Comparison of ENCODE assay signal across 33 mouse cellular contexts in the genomic region with DNA sequence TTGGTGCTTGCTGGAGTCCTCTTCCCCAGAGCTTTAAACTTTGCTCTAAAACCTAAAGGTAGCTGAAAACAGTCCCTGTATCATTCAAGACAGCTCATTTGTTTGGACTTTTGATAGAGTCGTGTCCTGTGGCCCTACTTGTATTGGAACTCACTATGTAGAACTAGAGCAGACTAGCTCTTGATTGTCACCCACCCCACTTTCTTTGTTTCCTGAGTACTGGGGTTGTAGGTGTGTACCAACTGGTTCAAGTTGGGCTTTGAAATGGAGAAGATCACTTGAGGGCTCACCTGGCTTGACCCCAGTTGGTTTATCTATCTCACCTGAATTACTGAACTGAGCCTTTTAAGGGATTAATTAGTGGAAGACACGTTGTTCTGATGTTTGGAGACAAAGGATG. TPM values are rescaled to one million over a fixed set of nuclear protein-coding genes. Genes with fewer than 3 reads are reported as not detected.
"Had no signal": no experiment of that assay in that cellular context is flagged by ENCODE, and none has a peak within 500 bp of the region (broad histone marks: within the 10 kb centered on the region; RNA-seq: fewer than 3 reads in every experiment).

No protein-coding gene starts in this region.

- H3K4me1 ChIP-seq: heart, embryonic 13.5 days; heart, embryonic 15.5 days; hindbrain, embryonic 13.5 days; hindbrain, embryonic 15.5 days; kidney, embryonic 15.5 days; limb, embryonic 10.5 days; limb, embryonic 12.5 days; liver, embryonic 12.5 days had no signal

- ATAC-seq: hindbrain, postnatal 0 days; intestine, embryonic 16.5 days; liver, embryonic 12.5 days had no signal

- H3K36me3 ChIP-seq: heart, embryonic 13.5 days; heart, embryonic 15.5 days; hindbrain, embryonic 13.5 days; hindbrain, embryonic 15.5 days; kidney, embryonic 15.5 days; limb, embryonic 10.5 days; limb, embryonic 12.5 days; liver, embryonic 12.5 days had no signal

- H3K4me2 ChIP-seq: heart, embryonic 11.5 days; heart, embryonic 13.5 days; heart, embryonic 15.5 days; hindbrain, embryonic 13.5 days; hindbrain, embryonic 15.5 days; kidney, embryonic 15.5 days; limb, embryonic 12.5 days; liver, embryonic 12.5 days had no signal

- H3K4me3 ChIP-seq: heart, adult 2 months; heart, embryonic 13.5 days; heart, embryonic 15.5 days; hindbrain, embryonic 13.5 days; hindbrain, embryonic 15.5 days; kidney, embryonic 15.5 days; limb, embryonic 10.5 days; limb, embryonic 12.5 days; liver, embryonic 12.5 days had no signal

- H3K27ac ChIP-seq: heart, adult 2 months; heart, embryonic 13.5 days; heart, embryonic 15.5 days; hindbrain, embryonic 13.5 days; hindbrain, embryonic 15.5 days; hindbrain, postnatal 0 days; kidney, embryonic 15.5 days; kidney, postnatal 0 days; limb, embryonic 10.5 days; limb, embryonic 12.5 days; liver, embryonic 12.5 days; liver, embryonic 14.5 days had no signal

- DNase-seq: gastrocnemius, postnatal 14 days; gastrocnemius, postnatal 36 days; heart, adult 11 months; heart, adult 2 months; heart, postnatal 14 days; heart, postnatal 36 days; kidney, adult 11 months; kidney, adult 2 months; kidney, adult 9 months; kidney, postnatal 14 days; kidney, postnatal 36 days; layer of hippocampus, adult 9-11 months; layer of hippocampus, postnatal 36 days; liver had no signal

- H3K9me3 ChIP-seq: heart, embryonic 13.5 days; heart, embryonic 15.5 days; hindbrain, embryonic 13.5 days; hindbrain, embryonic 15.5 days; kidney, embryonic 15.5 days; limb, embryonic 10.5 days; limb, embryonic 12.5 days; liver, embryonic 12.5 days had no signal

- H3K9ac ChIP-seq: heart, embryonic 13.5 days; heart, embryonic 15.5 days; hindbrain, embryonic 13.5 days; hindbrain, embryonic 15.5 days; kidney, embryonic 15.5 days; limb, embryonic 12.5 days; liver, embryonic 12.5 days; liver, embryonic 14.5 days had no signal

- H3K27me3 ChIP-seq: heart, embryonic 13.5 days; heart, embryonic 15.5 days; hindbrain, embryonic 13.5 days; hindbrain, embryonic 15.5 days; kidney, embryonic 15.5 days; limb, embryonic 12.5 days; liver, embryonic 12.5 days had no signal

RNA-seq across cellular contexts. Expression of a gene that starts 11.8 kb away (rescaled TPM):
- polyA plus RNA-seq: gonadal fat pad, adult 2 months; heart, embryonic 11.5 days; heart, embryonic 13.5 days; heart, embryonic 15.5 days; heart, postnatal 0 days; hindbrain, embryonic 11.5 days; hindbrain, embryonic 13.5 days; hindbrain, embryonic 15.5 days; hindbrain, postnatal 0 days; intestine, embryonic 14.5 days; intestine, embryonic 16.5 days; kidney, adult 2 months; kidney, embryonic 15.5 days; kidney, postnatal 0 days; large intestine, adult 2 months; limb, embryonic 10.5 days; limb, embryonic 12.5 days; limb, embryonic 14.5 days; liver, embryonic 12.5 days; liver, embryonic 14.5 days had no signal

RNA-seq across cellular contexts. Expression of a gene that starts 31.1 kb away (rescaled TPM):
- polyA plus RNA-seq: gonadal fat pad, adult 2 months; heart, adult 2 months; heart, embryonic 11.5 days; heart, embryonic 13.5 days; heart, embryonic 15.5 days; heart, postnatal 0 days; hindbrain, embryonic 11.5 days; hindbrain, embryonic 13.5 days; hindbrain, embryonic 15.5 days; hindbrain, postnatal 0 days; intestine, embryonic 14.5 days; intestine, embryonic 16.5 days; kidney, adult 2 months; kidney, embryonic 15.5 days; large intestine, adult 2 months; limb, embryonic 10.5 days; limb, embryonic 12.5 days; limb, embryonic 14.5 days; liver, embryonic 12.5 days; liver, embryonic 14.5 days had no signal

RNA-seq across cellular contexts. Expression of a gene that starts 46.1 kb away (rescaled TPM):
- polyA plus RNA-seq: gonadal fat pad, adult 2 months; heart, adult 2 months; heart, embryonic 11.5 days; heart, embryonic 13.5 days; heart, embryonic 15.5 days; heart, postnatal 0 days; hindbrain, embryonic 11.5 days; hindbrain, embryonic 13.5 days; hindbrain, embryonic 15.5 days; hindbrain, postnatal 0 days; intestine, embryonic 14.5 days; intestine, embryonic 16.5 days; kidney, adult 2 months; kidney, embryonic 15.5 days; kidney, postnatal 0 days; large intestine, adult 2 months; limb, embryonic 10.5 days; limb, embryonic 12.5 days; limb, embryonic 14.5 days; liver, embryonic 12.5 days had no signal
